Mouse (Mus musculus) common myeloid progenitor, adult 5-6 weeks (primary cell): ENCODE results near the gene Abhd14a. TPM values are rescaled to one million over a fixed set of nuclear protein-coding genes. Genes with fewer than 3 reads are reported as not detected.

ENCODE experiments used
- ATAC-seq: replicated peaks from 2 replicates; pipeline ENCODE4 v1.8.0; 2016; ENCODE audit warnings: low read depth, mild to moderate bottlenecking, moderate TSS enrichment, inconsistent platforms; ENCODE audit not compliant: poor library complexity, severe bottlenecking
- total RNA-seq: library from RNA; stranded (forward); fragments of 200-1000, 187-1606 nt; gene quantifications from 2 replicates; pipeline ENCODE4 v1.2.3, GENCODE M21; 2017

Abhd14a gene
- total RNA-seq, 1 experiment from 2014 or later: 28.9 TPM

DNA sequence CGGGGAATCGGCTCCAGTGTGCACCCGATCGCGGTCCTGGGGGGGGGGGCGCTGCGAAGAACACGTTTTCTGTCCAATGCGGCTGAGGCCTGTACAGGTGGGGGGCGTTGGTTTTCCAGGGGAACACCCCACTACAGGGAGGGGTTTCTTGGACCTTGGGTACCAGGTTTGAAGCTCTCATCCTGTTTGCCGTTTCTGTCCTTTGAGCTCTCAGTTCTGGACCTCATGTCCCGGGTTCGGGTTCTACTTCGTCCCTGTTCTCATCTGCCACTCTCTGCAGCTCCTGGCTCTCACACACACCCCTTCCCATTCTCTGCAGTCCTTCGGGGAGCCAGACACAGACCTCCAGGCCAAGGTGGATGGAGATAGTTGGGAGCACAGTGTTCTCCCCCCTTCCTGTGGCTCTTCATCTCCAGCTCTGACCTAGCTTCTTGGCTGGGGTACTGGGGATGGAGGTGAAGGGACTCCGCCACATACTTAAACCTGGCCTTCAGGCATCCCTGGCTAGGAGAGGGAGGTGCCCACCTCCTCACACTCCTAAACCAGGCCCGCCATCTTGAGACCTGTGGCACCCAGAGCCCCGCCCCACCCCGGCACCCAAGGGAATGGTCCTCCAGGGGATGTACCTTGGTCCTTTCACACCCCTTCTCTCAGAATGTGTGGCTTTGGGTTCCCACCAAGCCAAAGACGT is 6.7 kb upstream of the Abhd14a start:
- ATAC-seq: no peak

DNA sequence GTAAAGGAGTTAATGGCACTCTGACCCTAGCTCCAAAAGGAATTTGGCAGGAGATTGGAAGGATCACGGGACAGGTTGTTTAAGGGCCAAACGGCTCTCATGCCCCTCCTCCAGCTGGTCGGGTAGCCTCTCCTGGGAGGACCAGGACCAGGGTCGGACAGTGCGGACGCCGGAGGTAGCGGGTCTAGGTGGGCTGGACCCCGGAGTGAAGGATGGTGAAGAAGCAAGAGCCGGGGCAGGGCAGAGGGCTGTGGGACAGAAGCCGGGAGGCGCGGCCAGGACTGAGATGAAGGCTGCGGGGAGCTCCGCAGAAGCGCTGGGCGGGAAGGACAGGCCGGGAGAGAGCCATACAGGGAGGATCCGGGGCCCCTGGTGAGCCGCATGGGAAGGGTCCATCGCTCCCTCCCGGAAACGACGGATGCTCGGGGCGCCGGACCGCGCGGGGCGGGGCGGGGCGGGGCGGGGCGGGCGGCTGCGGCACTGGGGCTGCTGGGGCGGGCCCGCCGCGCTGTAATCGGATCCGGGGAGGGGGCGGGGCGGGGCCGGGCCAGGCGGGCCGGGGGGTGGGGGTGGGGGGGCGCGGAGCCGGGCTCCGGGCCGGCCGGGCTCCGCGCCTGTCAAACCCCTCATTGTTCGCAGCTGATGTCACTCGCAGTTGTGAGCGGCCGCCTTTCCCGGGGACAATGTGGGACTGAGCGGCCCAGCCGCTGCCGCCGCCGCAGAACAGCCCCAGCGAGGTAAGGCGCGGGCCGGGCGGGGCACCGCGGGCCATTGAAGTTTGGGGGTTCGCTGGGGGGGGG is 6.0 kb upstream of the Abhd14a start, which contains the start of gene Pcbp4:
Gene Pcbp4 (plus strand): TSS at position 21 of the 800 bp plus-strand sequence.
- peak; percentile 48 for ATAC-seq

DNA sequence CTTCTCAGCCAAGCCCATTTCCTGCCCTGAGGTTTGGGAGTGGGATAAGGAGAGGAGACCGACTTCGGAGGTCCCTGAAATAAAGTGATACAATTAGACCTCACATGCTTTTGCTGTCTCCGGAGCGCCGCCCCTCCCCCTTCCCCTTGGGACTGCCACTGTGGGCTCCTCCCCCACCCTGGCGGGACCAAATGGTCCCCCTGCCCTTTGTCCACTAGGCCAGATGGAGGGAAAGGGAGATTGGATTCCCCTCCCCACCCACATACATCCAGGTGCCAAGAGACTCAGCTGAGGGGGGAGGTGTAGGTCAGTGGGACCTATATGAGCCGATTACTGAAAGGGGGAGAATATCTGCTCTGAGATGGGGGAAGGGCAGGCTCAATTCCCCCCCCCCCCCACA is 5.3 kb upstream of the Abhd14a start:
- no peak for ATAC-seq

DNA sequence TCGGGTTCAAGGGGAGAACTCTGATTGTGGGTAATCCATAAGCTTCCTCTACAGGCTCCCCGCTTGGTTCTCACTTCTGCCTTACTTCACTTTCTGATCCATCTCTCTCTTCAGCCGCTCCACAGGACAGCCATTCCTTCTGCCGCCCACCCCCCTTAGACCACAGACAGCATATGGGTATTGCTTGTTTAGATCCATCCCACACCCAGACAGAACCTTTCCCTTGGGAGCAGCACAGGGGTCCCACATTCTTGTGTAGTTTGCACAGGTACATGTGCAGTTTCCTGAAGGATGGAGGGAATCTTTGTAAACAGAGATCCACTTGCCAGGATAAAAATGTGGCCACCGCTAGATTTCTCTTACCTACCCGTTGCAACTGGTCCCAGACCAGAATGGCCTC is 4.9 kb upstream of the Abhd14a start:
- no peak for ATAC-seq

DNA sequence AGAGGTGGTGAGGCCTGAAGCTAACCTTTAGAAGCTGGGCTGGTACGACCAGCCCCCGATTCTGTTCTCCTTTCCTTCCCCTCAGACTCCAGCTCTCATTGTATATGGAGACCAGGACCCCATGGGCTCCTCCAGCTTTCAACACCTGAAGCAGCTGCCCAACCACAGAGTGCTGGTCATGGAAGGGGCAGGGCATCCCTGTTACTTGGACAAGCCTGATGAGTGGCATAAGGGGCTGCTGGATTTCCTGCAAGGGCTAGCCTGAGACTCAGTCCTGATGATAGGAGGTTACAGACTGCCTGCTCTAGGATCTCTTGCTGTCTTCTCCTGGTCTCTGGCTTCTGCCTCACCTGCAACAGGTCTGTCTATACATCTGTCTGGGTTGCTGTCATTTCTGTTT is 4.4 kb upstream of the Abhd14a start:
- no peak for ATAC-seq

DNA sequence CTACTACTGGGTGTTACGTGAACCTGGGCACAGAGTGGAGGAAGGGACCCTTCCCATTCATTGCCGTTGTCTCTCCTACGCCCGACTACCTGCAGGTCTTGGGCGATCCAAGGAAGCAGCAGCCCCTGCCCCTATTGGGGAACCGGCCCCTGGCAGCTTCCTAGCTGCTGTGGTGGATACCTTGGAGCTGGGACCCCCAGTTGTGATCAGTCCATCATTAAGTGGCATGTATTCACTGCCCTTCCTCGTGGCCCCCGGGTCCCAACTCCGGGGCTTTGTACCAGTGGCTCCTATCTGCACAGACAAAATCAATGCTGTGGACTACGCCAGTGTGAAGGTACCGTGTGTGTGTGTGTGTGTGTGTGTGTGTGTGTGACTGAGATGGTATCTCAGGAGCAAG is 3.8 kb upstream of the Abhd14a start:
- no peak for ATAC-seq

DNA sequence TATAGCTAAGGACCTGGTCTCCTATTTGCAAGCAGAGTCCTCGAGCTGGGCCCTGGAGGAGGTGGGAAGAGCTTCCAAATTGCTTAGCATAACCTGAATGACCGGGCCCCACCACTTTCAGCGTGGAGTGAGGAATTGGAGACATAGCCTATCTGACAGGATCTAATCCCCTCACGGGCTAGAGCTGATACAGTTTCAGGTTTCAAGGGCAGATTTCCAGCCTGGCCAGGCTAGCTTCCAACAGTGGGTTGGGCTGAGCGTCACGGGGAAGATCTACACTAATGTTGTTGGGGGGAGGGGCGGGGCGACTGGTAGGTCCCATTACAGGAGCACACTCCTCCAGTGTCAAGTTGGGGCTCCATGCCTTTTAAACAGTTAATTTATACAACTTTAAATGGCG is 3.2 kb upstream of the Abhd14a start:
- no peak for ATAC-seq

DNA sequence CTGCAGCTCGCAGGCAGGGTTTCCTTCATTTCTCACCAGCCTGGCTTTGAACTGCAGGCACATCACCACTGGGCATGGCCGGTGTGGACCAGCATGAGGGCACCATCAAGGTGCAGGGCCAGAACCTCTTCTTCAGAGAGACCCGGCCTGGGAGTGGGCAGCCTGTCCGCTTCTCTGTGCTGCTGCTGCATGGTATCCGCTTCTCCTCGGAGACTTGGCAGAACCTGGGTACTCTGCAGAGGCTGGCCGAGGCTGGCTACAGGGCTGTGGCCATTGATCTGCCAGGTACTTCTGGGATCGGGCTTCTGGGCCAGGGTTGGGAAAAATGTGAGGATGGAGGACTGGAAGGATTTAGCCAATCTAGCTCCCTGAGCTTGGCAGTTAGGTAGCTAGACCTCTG is 2.5 kb upstream of the Abhd14a start:
- no peak for ATAC-seq

DNA sequence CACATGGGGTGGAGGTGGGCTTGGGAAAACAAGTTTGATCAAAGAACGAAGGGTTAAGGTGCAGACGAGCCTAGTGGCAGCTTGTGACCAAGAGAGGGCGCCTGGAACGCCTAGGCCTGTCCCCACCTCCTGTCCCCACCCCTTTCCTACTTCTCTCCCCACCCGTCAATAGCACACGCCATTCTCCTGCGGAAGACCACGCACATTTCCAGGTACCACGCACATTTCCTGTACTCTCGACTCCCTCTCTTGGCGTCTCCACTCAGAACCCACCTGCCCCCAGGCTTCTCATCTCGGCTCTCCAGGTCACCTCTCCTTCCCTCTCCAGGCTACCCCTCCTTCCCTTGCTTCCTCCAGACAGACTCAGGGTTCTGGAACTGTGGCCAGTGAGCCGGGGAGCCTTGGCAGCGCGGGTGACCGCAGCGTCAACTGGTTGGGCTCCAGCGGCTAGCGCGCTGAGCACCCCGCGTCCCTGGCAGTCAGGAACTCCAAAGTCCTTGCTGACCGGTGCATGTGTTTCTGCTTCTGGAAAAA is 1.1 kb upstream of the Abhd14a start:
- peak; percentile 77 for ATAC-seq

DNA sequence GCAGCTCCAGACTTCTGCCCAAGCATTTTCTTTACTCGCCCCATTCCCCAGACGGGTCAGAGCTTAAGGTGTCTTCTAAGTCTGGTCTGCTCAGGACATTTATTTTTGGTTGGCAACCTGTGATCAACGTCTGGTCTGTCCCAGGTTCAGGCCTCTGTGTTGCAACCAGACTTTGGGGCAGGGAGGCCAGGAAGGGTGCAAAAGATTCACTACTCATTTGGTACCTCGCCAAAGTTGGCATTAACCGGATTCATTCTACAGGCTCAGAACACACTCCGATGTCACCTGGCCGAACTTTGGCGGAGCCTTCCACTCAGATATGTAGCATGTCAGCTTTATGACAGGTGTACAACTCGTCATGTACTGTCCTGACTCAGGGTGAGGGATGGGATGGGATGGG is 473 bp upstream of the Abhd14a start:
- no peak for ATAC-seq

DNA sequence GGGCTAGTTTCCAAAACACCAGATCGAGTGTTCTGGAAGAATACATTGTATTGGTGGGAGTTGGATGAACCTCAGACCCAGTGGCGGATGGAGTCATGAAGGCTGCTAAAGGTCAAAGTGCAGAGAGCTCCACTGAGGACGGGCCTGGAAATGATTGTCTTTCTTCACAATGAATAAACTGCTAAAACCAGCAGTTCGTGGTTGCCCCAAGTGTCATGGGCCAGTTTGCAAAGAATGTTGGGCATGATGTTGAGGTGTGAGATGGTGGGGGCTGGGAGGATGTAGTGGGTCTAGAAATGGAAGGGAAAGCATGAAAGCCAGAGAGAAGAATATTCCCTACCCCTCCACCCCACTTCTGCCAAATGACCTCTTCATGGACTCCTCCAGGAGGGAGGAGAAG is 2.6 kb downstream of the Abhd14a start:
- no peak for ATAC-seq

DNA sequence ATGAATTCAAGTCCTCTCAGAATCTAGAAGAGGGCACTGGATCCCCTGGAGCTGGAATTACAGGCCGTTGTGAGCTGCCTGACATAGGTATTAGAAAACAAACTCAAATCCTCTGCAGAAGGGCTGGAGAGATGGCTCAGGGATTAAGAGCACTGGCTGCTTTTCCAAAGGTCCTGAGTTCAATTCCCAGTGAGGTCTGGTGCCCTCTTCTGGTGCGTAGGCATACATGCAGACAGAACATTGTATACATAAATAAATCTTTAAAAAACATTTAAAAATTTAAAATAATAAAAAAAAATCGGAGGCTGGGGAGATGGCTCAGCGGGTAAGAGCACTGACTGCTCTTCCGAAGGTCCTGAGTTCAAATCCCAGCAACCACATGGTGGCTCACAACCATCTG is 4.8 kb downstream of the Abhd14a start:
- no peak for ATAC-seq

DNA sequence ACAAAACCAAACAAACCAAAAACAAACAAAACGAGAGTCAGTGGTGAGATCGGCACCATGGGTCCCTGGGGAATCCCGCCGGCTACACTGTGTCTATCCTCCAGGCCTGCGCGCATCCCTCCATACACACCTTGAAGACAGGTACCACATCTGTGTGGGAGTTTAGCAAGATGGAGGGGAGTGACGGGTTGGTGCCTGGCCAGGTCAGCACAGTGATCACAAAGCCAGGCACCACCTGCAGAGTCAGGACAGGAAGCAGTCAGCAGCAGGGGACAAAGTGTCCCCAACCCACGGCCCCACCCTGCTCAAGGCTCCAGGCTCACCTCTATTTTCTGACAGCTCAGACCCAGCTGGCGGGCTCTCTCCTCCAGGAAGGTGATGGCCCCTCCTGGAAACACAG is 10.9 kb downstream of the Abhd14a start:
- no peak for ATAC-seq

DNA sequence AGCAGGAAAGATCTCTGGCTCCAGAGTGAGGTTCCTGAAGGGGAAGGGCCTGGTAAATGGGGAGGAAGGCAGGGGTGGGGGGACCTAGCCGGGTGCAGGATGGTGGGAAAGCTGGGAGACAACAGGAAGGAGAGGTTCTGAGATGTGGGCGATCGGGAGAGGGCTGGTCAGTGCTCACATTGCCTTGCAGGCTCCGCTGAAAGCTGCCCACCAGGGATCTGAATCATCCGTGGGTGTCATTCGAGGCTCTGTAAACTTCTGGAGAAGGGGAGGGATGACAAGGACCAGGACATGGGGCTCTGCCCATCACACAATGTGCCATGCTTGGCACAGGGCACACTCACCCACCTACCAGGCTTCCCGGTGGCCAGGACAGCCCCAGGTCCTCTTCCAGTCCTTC is 14.1 kb downstream of the Abhd14a start:
- ATAC-seq: no peak

DNA sequence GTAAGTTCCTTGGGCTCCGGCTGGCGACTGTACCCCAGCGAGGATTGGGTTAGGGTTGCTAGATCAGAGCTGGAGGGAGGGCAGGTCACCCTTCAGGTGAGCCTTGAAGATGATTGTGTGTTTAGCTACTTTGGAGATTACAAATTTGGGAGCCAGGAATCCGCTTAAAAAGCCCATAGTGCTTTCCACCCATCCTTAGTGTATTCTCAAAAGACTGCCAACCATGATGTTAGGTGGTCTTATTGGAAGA is 17.5 kb downstream of the Abhd14a start:
- no peak for ATAC-seq

DNA sequence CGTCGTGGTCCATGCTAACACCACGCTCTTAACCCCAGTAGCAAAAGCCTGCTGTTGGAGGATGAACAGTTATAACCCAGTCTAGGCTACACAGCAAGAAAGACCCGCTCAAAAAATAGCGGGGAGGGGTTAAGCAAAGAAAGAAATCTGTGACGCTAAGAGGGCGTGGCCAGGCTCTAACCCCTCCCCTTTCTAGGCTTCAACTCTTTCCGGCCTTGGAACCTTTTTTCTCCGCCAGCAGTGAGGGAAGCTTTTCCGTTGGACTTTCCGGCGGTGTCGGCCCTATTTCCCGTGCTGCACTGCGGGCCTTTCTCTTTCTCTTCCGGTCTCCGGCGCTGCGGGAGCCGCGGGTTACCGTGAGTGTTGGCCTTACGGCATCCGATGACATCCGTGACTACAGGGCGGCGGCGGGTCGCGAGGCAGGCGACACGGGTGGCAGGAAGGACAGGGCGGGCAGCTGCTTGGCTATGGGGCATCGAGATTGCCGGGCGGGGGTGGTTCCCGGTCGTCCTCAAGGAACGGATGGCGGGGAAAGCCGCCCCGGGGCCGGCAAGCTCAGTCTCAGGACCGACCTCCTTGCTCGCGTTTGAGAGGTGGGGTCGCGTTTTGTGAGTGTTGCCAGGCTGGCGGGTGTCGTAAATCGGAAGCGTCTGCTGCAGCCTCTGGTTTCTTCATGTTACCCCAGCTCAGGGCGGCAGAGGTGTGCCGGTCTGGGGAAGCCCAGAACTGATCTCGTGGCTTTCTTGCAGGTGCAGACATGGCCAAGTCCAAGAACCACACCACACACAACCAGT is 18.1 kb downstream of the Abhd14a start, which contains the start of gene Rpl29:
Gene Rpl29 (plus strand): TSS at position 234 of the 794 bp plus-strand sequence.
- ATAC-seq: peak; percentile 94

DNA sequence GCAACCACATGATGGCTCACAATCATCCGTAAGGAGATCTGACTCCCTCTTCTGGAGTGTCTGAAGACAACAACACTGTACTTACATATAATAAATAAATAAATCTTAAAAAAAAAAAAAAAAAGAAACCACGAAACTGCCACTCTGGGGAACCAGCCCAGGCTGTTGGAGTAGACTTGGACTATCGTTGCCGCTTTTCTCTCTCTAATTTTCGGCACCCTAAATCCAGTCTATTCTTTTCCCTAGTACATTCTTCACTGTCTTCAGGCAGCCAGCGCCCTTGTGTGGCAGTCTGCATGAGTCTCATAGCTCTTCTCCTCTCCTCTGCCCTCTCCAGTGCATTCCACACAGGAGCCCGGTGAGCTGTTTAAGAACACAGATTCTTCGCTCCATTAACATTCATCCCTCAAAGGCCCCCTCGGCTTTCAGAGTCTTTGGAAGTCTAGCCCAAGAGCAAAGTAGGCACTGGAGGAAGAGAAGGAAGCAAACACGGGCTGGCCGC is 18.7 kb downstream of the Abhd14a start:
- ATAC-seq: peak; percentile 7

DNA sequence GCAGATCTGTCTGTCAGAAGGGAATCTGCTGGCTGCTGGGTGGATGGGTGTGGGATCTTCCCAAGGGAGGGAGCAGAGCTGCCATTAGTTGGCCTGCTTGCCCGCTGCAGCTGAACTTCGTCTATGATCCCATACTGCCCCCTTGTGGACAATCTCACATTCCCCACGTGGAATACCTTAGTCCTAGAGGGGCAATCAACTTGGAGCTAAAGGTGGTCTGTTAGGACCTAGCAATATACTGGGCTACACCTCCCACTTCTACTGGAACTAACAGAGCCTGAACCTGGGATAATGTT is 25.7 kb downstream of the Abhd14a start:
- peak; percentile 87 for ATAC-seq

DNA sequence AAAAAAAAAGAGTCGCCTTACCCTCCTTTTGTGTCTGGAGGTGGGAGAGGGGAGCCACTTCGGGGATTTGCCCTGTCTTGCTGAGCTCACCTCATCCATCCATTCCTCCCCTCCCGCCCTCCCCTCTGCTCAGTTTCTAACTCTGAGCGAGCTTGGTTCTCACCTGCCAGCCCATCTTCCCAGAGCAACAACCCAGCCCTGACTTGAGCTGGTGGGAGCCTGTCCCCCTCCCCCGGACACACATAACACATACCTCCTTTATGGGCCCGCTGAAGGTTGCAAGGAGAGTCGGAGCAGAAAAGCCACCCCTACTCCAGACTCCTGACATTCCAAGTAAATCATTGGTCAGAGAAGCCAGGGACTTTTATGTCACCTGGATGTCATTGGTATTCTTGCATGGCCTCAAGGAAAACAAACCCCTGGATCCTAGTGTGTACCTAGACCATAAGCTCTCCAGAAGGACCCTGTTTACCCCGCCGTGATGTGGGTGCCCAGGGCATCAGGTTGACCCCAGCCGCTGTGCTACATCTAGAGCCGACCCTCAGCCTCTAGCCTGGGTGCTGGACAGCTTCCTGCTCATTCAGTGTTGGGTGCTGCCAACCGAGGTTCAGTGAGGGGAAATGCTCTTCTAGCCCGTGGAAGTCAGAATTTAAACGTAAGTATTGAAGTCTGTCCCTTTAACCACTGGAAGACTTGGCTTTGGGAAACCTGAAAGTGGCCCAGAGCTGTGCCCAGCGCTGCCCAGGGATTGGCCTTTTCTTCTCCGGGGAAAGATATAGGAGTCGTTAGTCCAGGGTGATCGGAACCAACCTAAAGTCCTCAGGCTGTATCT is 26.2 kb downstream of the Abhd14a start:
- no peak for ATAC-seq

DNA sequence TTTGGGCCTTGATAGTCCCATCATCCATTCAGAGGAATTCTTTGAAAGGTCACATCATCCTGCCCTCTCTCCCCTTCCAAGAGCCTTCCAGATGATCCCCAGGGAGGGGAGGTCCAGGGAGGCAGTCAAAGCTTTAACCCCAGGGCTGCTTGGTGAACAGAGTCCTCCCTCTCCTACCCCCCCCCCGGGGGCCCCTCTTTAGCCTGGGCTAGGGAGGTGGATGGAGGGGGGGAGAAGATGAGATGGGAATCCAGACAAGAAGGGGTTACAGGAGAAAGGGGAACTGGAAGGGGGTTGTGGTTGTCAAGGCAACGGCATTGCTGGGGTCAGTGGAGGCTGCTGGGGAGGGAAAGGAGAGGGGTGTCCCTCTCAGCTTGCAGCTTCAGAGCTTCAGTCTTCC is 26.9 kb downstream of the Abhd14a start:
- peak; percentile 43; the same call in 1 of the 2 replicates for ATAC-seq
